Mouse (Mus musculus) gastrocnemius, postnatal 14 days (tissue): ENCODE measurements around the gene Lmnb2. TPM values are rescaled to one million over a fixed set of nuclear protein-coding genes. Genes with fewer than 3 reads are reported as not detected.

Experiments used
- DNase-seq: peaks from one replicate; pipeline ENCODE4 v3.0.0; 2021; ENCODE audit warnings: mixed read lengths
- intact Hi-C: fragments of 180-260 bp; cut with DNase I; formaldehyde crosslinking; loops from one replicate; pipeline ENCODE4 v1.15.1; 2025; ENCODE audit warnings: low total_unique reads
- total RNA-seq, 2 experiments: library from RNA; stranded (reverse); gene quantifications; 2 replicates each; pipeline ENCODE4 v1.2.3; 2021

Lmnb2 gene
- total RNA-seq, 2 experiments from 2014 or later, result 9.4 to 14.3 TPM

GRCm38 (mm10) chr10:80902273-80902940 is 15.6 kb downstream of the Lmnb2 start:
- intact Hi-C loops, result no loop called here
- no peak for DNase-seq

GRCm38 (mm10) chr10:80901409-80902272 is 16.4 kb downstream of the Lmnb2 start:
- no peak for DNase-seq
- intact Hi-C loops, result no loop called here

GRCm38 (mm10) chr10:80900318-80901247 is 17.5 kb downstream of the Lmnb2 start, which contains the start of gene Timm13:
Gene Timm13, minus strand, starts transcription at chr10:80900969.
- peak; percentile 97 for DNase-seq
- intact Hi-C loops, result no loop called here

GRCm38 (mm10) chr10:80899591-80900317 is 18.3 kb downstream of the Lmnb2 start:
- intact Hi-C loops, result no loop called here
- no peak for DNase-seq

GRCm38 (mm10) chr10:80899074-80899473 is 19.0 kb downstream of the Lmnb2 start:
- intact Hi-C loops, result no loop called here
- no peak for DNase-seq

DNA sequence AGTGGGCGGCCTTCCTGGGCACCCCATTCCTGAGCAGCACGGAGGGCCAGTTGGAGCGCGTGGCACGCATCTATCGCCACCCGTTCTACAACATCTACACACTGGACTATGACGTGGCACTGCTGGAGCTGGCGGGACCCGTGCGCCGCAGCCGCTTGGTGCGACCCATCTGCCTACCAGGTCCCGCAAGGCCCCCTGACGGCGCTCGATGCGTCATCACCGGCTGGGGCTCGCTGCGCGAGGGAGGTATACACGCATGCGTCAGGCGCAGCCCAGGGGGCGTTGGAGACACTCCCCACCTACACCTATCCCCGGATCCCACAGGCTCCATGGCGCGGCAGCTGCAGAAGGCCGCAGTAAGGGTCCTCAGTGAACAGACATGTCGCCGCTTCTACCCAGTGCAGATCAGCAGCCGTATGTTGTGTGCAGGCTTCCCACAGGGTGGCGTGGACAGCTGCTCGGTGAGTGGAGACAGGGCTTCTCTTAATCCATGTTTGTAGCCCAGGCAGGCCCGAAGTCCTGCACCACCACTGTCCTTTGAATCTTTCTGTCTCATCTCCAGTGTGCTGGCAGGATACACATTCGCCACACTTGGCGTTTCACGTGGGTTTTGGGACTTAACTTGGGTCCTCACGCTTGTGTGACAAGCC is 20.1 kb downstream of the Lmnb2 start:
- DNase-seq, result no peak
- intact Hi-C loops, result no loop called here

DNA sequence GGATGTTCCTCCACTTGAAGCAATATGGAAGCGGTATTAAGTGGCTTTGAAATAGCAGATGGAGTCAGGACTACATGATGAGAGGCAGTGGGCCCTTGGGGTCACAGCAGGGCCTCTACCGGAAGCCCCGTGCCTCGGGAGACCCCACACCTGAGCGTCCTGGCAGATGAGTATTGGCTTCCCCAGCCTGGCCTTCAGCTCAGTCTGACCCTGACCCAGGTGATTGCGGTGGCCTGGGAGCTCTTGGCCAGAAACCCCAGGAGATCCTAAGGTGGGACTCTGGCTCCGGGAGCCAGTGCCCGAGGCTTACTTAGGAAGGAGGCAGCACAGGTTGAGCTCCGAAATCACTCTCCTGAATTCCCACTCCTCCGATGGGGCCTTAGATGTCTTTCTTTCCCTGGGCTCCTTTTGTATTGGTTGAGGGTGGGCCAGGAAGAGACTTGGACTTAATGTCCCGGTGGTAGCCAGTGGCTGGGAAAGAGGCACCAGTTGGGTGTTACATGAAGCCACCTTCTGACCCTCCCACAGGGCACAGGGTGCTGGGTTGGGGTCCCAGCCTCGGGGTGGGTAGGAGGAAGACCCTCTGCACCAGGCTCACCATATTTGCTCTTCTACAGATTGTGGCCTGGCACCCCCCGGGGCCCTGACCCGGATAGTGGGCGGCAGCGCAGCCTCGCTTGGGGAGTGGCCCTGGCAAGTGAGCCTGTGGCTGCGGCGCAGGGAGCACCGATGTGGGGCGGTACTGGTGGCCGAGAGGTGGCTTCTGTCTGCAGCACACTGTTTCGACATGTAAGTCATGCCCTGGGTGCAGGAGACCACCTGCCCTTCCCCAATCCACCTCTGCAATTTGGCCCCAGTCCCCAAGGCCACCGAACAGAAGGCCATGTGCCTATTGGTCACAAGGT is 21.2 kb downstream of the Lmnb2 start:
- DNase-seq, result no peak
- intact Hi-C loops, result no loop called here

DNA sequence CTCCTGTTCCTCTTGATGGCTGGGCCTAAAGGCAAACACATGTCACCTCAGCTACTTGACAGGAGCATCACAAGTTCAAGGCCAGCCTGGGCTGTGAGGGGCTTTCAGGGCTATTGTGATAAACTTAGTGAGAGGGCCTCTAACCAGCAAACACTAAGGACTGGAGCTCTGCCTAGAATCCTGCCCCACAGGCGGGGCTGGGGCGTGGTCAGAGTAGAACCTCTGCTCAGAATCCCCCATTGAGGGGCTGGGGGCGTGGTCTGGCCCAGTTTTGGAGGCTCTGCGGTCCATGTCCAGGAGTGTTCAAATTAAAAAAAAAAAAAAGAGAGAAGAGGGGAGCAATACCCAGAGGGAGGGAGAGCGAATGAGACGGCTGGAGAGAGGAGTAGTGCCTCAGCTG is 22.3 kb downstream of the Lmnb2 start:
- intact Hi-C loops, result no loop called here
- DNase-seq, result no peak

DNA sequence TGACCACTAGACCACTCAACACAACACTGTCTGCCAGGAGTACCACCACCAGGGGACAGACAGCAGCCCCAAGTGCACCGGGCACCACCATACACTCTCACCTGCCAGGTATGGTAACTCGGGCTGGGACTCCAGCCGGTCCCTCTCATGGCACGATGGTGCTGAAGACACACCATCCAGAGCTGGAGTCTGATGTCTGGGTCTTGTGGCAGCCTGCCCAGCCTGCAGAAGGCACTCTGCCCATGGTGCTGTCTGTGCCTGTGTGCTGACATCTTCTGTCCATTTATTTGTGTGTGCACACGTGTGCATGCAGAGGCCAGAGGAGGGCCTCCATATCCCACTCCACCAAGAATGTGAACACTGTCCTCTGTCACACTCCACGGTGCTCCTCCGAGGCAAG is 22.9 kb downstream of the Lmnb2 start:
- intact Hi-C loops, result no loop called here
- no peak for DNase-seq

- intact Hi-C loops, result loop anchor here (2.0 kb wide), 1 partner anchor 106 kb away; no protein-coding TSS in a partner anchor
- peak; percentile 71 for DNase-seq
These were observed 30.9 kb downstream of the Lmnb2 start for GRCm38 (mm10) chr10:80887181-80887580.

DNA sequence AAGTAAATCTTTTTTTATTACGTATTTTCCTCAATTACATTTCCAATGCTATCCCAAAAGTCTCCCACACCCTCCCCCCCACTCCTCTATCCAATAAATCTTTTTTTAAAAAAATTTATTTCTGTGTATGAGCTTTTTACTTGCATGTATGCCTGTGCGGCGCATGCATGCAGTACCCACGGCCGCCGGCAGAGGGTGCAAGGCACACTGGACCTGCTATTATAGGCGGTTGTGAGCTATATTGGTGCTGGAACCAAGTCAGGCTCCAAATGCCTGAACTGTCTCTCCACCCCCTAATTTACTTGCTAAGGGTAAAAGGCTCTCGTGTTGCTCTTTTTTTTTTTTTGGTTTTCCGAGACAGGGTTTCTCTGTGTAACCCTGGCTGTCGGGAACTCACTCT is 36.7 kb downstream of the Lmnb2 start:
- intact Hi-C loops, result no loop called here
- DNase-seq, result peak; percentile 73

- DNase-seq, result no peak
- intact Hi-C loops, result no loop called here
These were observed 37.1 kb downstream of the Lmnb2 start for GRCm38 (mm10) chr10:80880901-80881300.

GRCm38 (mm10) chr10:80880131-80880641 is 37.9 kb downstream of the Lmnb2 start:
- DNase-seq, result peak; percentile 60
- intact Hi-C loops, result no loop called here

- no peak for DNase-seq
- intact Hi-C loops, result loop anchor here (2.0 kb wide), 2 partner anchors 54 to 128 kb away; no protein-coding TSS in a partner anchor
These were observed 41.5 kb downstream of the Lmnb2 start for GRCm38 (mm10) chr10:80876594-80876993.

GRCm38 (mm10) chr10:80876028-80876427 is 42.0 kb downstream of the Lmnb2 start:
- intact Hi-C loops, result loop anchor here (2.0 kb wide), 2 partner anchors 53 to 127 kb away; no protein-coding TSS in a partner anchor
- DNase-seq, result peak; percentile 45

DNA sequence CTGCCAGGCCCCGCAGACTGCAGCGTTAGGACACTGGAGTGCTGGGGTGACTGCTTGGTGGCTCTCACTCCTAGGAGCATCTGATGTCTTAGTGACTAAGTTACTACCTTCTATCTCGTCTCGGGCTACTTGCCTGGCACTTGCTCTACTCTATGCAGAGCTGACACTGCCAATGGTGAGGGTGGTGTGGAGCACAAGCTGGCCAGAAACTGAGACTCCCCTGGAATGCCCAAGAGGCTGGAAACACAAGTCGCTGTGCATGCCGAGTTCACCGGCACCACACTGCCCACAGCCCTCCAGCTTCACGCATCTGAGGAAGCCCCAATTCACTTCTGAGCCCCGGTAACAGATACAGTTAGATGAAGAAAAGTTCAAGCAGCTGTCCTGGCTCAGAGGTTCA is 44.0 kb downstream of the Lmnb2 start:
- intact Hi-C loops, result no loop called here
- DNase-seq, result peak; percentile 51

DNA sequence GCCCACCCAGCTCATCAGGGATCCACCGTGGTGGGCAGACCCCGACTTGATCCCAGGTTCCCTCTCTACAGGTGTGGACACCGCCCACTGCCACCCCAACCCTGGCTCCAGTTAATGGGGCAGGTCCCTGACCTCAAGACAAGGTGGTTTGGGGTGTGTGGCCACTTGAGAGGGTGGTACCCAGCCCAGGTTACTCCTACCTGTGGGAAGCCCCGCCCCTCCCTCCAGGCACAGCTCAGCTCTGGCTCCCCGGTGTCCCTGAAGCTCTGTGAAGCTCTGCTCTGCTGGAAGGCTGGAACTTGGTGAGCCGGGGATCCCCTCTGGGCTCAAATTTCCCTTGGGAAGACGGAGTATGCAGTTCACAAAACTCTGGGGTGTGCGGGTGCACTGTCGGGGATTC is 46.5 kb downstream of the Lmnb2 start, which contains the start of gene Tmprss9:
Tmprss9 (plus strand) TSS at position 268 of the 400 bp plus-strand sequence.
- intact Hi-C loops, result no loop called here
- no peak for DNase-seq
